Comparison of ENCODE assay signal across 11 mouse cellular contexts in the genomic region with DNA sequence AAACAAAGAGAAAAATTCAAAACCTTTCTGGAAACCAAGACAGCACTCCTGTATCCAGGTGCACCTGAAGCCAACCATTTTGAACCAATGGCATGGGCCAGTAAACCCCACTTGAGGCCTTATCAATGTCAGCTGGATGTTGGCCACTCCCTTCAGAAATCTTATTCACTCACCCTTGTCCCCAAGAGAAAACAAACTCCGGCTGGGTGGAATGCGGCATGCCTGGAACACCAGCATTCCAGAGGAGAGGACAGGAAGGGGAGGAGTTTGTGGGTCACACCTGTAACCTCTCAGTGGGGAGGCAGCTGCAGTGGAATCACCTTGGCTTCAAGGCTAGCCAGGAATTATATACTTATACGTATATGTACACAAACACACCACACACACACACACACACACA. TPM values are rescaled to one million over a fixed set of nuclear protein-coding genes. Genes with fewer than 3 reads are reported as not detected.
DNase-seq lines count a peak whose midpoint lies in the region; ATAC-seq lines count a peak whose summit lies in the region.
"Had no signal": no experiment of that assay in that cellular context is flagged by ENCODE, and none has a peak within 500 bp of the region (broad histone marks: within the 10 kb centered on the region; RNA-seq: fewer than 3 reads in every experiment).

No protein-coding gene starts in this region.

- no peak overlapping the region for H3K9ac ChIP-seq in intestine, embryonic 15.5 days
- H3K9ac ChIP-seq in stomach, embryonic 14.5 days (replicated peaks; ENCODE audit: low read depth, low read length): no peak overlapping the region
- H3K9ac ChIP-seq: liver, postnatal 0 days had no signal

- H3K36me3 ChIP-seq in intestine, embryonic 15.5 days: no peaks in the 10 kb centered on the region
- no peaks in the 10 kb centered on the region for H3K36me3 ChIP-seq in stomach, embryonic 14.5 days (ENCODE audit: control insufficient read depth, insufficient read depth, low read length)

- peaks cover 3% of the 10 kb centered on the region; the same call in 1 of the 2 replicates for H3K4me1 ChIP-seq in intestine, embryonic 15.5 days (replicated peaks)
- H3K4me1 ChIP-seq in stomach, embryonic 14.5 days (ENCODE audit: control insufficient read depth, insufficient read depth, low read length): peaks cover 3% of the 10 kb centered on the region; the same call in 1 of the 2 replicates

- peak; percentile 84 for ATAC-seq in intestine, embryonic 15.5 days
- ATAC-seq in stomach, embryonic 14.5 days (ENCODE audit: insufficient number of reproducible peaks, insufficient read depth, low FRiP score, low read depth): peak; percentile 53
- ATAC-seq: liver, postnatal 0 days had no signal

- H3K4me3 ChIP-seq in intestine, embryonic 15.5 days (replicated peaks): no peak overlapping the region
- no peak overlapping the region for H3K4me3 ChIP-seq in stomach, embryonic 14.5 days (ENCODE audit: low read depth, low read length)
- H3K4me3 ChIP-seq: gastrocnemius, adult 2 months had no signal

- DNase-seq in embryo, embryonic 9.5 days (ENCODE audit: extremely low spot score): peak; percentile 40
- peak; percentile 63 to 74 for DNase-seq in kidney, postnatal 4 days
- no peak for DNase-seq in thymus, postnatal 10 days (ENCODE audit: low spot score in 2 of 2)
- DNase-seq in cerebellum, postnatal 10 days: no peak
- no peak for DNase-seq in heart, postnatal 36 days
- DNase-seq: adrenal gland, postnatal 10 days; gastrocnemius, adult 2 months; left cerebral cortex, postnatal 4 days; liver, postnatal 0 days had no signal

- no peaks in the 10 kb centered on the region for H3K27me3 ChIP-seq in intestine, embryonic 15.5 days (replicated peaks)
- no peaks in the 10 kb centered on the region for H3K27me3 ChIP-seq in stomach, embryonic 14.5 days (ENCODE audit: control insufficient read depth, insufficient read depth, low read length)

- no peaks in the 10 kb centered on the region for H3K9me3 ChIP-seq in intestine, embryonic 15.5 days
- no peaks in the 10 kb centered on the region for H3K9me3 ChIP-seq in stomach, embryonic 14.5 days (ENCODE audit: control insufficient read depth, low read depth, low read length)

- WGBS in intestine, embryonic 15.5 days: 23% methylated on average over 3 of the region's 3 CpGs
- WGBS in stomach, embryonic 14.5 days: 10% methylated on average over 3 of the region's 3 CpGs

- H3K27ac ChIP-seq in intestine, embryonic 15.5 days: peak overlapping the region; percentile 27; the same call in 1 of the 2 replicates
- H3K27ac ChIP-seq in stomach, embryonic 14.5 days (ENCODE audit: low read length): peak overlapping the region; percentile 52
- H3K27ac ChIP-seq: gastrocnemius, adult 2 months had no signal

- H3K4me2 ChIP-seq in intestine, embryonic 15.5 days (replicated peaks): no peak overlapping the region
- no peak overlapping the region for H3K4me2 ChIP-seq in stomach, embryonic 14.5 days (replicated peaks; ENCODE audit: low read depth, low read length)

- intact Hi-C loops in heart, postnatal 36 days (cut with DNase I): no loop called here

RNA-seq across cellular contexts. Expression of a gene that starts 3.9 kb away (rescaled TPM):
- polyA plus RNA-seq in intestine, embryonic 15.5 days (2015; fragmentation: Nextera tagmentation; extraction: Ambion mirVana): 0.87 and 1.6 TPM in 2 replicates
- polyA plus RNA-seq in stomach, embryonic 14.5 days (2014; fragmentation: Nextera tagmentation; extraction: Ambion mirVana): 0.27 and 0.43 TPM in 2 replicates
- total RNA-seq in heart, postnatal 36 days (2021): not detected
- total RNA-seq: left cerebral cortex, postnatal 4 days had no signal

RNA-seq across cellular contexts. Expression of a gene that starts 10.1 kb away (rescaled TPM):
- polyA plus RNA-seq in intestine, embryonic 15.5 days (2015; fragmentation: Nextera tagmentation; extraction: Ambion mirVana): 8.5 and 10.0 TPM in 2 replicates
- 6.6 and 7.7 TPM in 2 replicates for polyA plus RNA-seq in stomach, embryonic 14.5 days (2014; fragmentation: Nextera tagmentation; extraction: Ambion mirVana)
- total RNA-seq in heart, postnatal 36 days (2021): under 1 TPM; 0.19 to 0.56 TPM

RNA-seq across cellular contexts. Expression of a gene that starts 14.1 kb away (rescaled TPM):
- 6.5 and 7.2 TPM in 2 replicates for polyA plus RNA-seq in intestine, embryonic 15.5 days (2015; fragmentation: Nextera tagmentation; extraction: Ambion mirVana)
- polyA plus RNA-seq in stomach, embryonic 14.5 days (2014; fragmentation: Nextera tagmentation; extraction: Ambion mirVana): 13.2 and 14.2 TPM in 2 replicates
- total RNA-seq in heart, postnatal 36 days (2021): 10 to 100 TPM; 18.5 to 20.5 TPM

RNA-seq across cellular contexts. Expression of a gene that starts 23.4 kb away (rescaled TPM):
- 1,191 and 1,300 TPM in 2 replicates for polyA plus RNA-seq in intestine, embryonic 15.5 days (2015; fragmentation: Nextera tagmentation; extraction: Ambion mirVana)
- polyA plus RNA-seq in stomach, embryonic 14.5 days (2014; fragmentation: Nextera tagmentation; extraction: Ambion mirVana): 976 and 1,066 TPM in 2 replicates
- 1,000 to 10,000 TPM; 4,758 to 4,785 TPM for total RNA-seq in heart, postnatal 36 days (2021)

RNA-seq across cellular contexts. Expression of a gene that starts 33.1 kb away (rescaled TPM):
- not detected in 2 replicates for polyA plus RNA-seq in intestine, embryonic 15.5 days (2015; fragmentation: Nextera tagmentation; extraction: Ambion mirVana)
- not detected in 2 replicates for polyA plus RNA-seq in stomach, embryonic 14.5 days (2014; fragmentation: Nextera tagmentation; extraction: Ambion mirVana)
- total RNA-seq in heart, postnatal 36 days (2021): not detected
- total RNA-seq: adrenal gland, postnatal 10 days; gastrocnemius, adult 2 months; left cerebral cortex, postnatal 4 days had no signal
- polyA plus RNA-seq: liver, postnatal 0 days had no signal

Comparison
In these comparisons a context has a peak if more than half of its experiments do, and no peak if none do; other contexts are left out.
1. DNase-seq: peak in embryo, embryonic 9.5 days (single experiment) and kidney, postnatal 4 days (2 of 2); none in thymus, postnatal 10 days (0 of 2), cerebellum, postnatal 10 days (0 of 2) and heart, postnatal 36 days (0 of 2).